Mouse (Mus musculus) heart, adult 2 months (tissue): ENCODE measurements around the gene Tpcn1.

Experiments
- CTCF ChIP-seq: fragments of 200-600 bp; IDR thresholded peaks from 2 replicates; pipeline ENCODE4 v1.8.1; 2022; ENCODE audit warnings: antibody characterized with exemption, mild to moderate bottlenecking, moderate library complexity
- POLR2A ChIP-seq: fragments of 200-500 bp; IDR thresholded peaks from 2 replicates; pipeline ENCODE4 v1.6.1; 2011; ENCODE audit warnings: mild to moderate bottlenecking, low read depth, low read length, control low read depth; ENCODE audit not compliant: insufficient read depth

GRCm38 (mm10) chr5:120522649-120523048 is 65.8 kb downstream of the Tpcn1 start:
- TF ChIP-seq POLR2A (no peak), CTCF (peak; percentile 73)
